8 mouse cellular contexts compared by ENCODE assay signal in the genomic region with DNA sequence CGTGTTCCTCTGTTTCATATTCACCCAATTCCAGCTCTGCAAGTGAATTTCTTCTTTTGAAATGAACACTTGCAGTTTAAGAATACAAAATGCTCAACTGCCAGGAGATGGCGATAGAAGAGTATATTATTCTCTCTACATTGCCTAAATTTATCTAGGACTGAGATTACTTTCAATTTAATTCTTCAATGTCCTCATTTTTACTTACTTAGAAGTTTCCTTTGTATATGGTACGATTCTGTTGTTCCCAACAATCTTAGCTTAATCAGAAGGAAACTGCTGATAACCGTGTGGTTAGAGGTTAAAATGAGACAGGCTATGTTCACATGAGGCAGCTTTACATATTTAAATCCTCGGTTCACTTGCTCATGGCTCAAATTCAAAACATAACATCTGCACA.
DNase-seq lines count a peak whose midpoint lies in the region; ATAC-seq and TF ChIP-seq lines count a peak whose summit lies in the region.

No protein-coding gene starts in this region.

- H3ac ChIP-seq in myocyte (ENCODE audit: control insufficient read depth, insufficient read length): no peak overlapping the region

- no peak for TF ChIP-seq POLR2A in myocyte (IDR thresholded peaks at IDR 0.05; ENCODE audit: insufficient read length, low read depth)

- peak; percentile 85 for ATAC-seq in frontal cortex, adult (ENCODE audit: low TSS enrichment)
- peak; percentile 42 for ATAC-seq in forebrain, embryonic 13.5 days
- ATAC-seq in activated CD4-positive, CD25-positive, alpha-beta regulatory T cell, adult 4 months: no peak

- intact Hi-C loops in left cerebral cortex, postnatal 25 days (cut with DNase I): loop anchor here (2.0 to 10.0 kb wide), 3 partner anchors 674 to 800 kb away; a partner anchor contains a TSS
- intact Hi-C loops in left cerebral cortex, postnatal 4 days (cut with DNase I): loop anchor here (5.0 kb wide), 1 partner anchor 397 kb away; a partner anchor contains a TSS

- H3K4me3 ChIP-seq in forebrain, embryonic 13.5 days: no peak overlapping the region
- H3K4me3 ChIP-seq in myocyte: no peak overlapping the region

- no peaks in the 10 kb centered on the region for H3K79me2 ChIP-seq in myocyte (ENCODE audit: control insufficient read depth, insufficient read depth)

- 0 out of 2 replicates have a peak, but pooled peaks cover 3% of the 10 kb centered on the region for H3K4me1 ChIP-seq in forebrain, embryonic 13.5 days

- no peak for DNase-seq in frontal cortex, postnatal 14 days (ENCODE audit: low spot score in 2 of 2)
- peak; percentile 18 to 75 for DNase-seq in left cerebral cortex, postnatal 25 days (ENCODE audit: low spot score in 2 of 2)
- DNase-seq in left cerebral cortex, postnatal 4 days: no peak
- DNase-seq in urinary bladder, adult 2 months (ENCODE audit: low spot score): no peak

- no peak overlapping the region for H3K27ac ChIP-seq in forebrain, embryonic 13.5 days

- H3K9me3 ChIP-seq in forebrain, embryonic 13.5 days (replicated peaks): no peaks in the 10 kb centered on the region

- no peaks in the 10 kb centered on the region for H3K27me3 ChIP-seq in forebrain, embryonic 13.5 days
- no peaks in the 10 kb centered on the region for H3K27me3 ChIP-seq in myocyte (ENCODE audit: control insufficient read depth, insufficient read depth, insufficient read length)

- H3K4me2 ChIP-seq in forebrain, embryonic 13.5 days: no peak overlapping the region
- peak overlapping the region; percentile 39 for H3K4me2 ChIP-seq in myocyte (ENCODE audit: low read depth)

- no peaks in the 10 kb centered on the region for H3K36me3 ChIP-seq in forebrain, embryonic 13.5 days (ENCODE audit: poor library complexity, severe bottlenecking)
- no peaks in the 10 kb centered on the region for H3K36me3 ChIP-seq in myocyte (ENCODE audit: control insufficient read depth, insufficient read depth)

- no peak overlapping the region for H3K9ac ChIP-seq in forebrain, embryonic 13.5 days

- WGBS in forebrain, embryonic 13.5 days: 49% methylated on average over 5 of the region's 5 CpGs

TF ChIP-seq in myocyte, 11 proteins besides CTCF, POLR2A, EP300 and RAD21:
- TF ChIP-seq SRF (IDR thresholded peaks at IDR 0.05; ENCODE audit: control insufficient read depth, insufficient read length, low read depth) (no peak), MYOD1 (IDR thresholded peaks at IDR 0.05; ENCODE audit: control insufficient read depth in 1 of 3, insufficient read length in 2 of 3, low read depth in 2 of 3) (no peak), TCF3 (IDR thresholded peaks at IDR 0.05; ENCODE audit: insufficient read length, low read depth) (no peak), CEBPB (IDR thresholded peaks at IDR 0.05; ENCODE audit: insufficient read depth, poor library complexity, severe bottlenecking) (no peak), E2F4 (IDR thresholded peaks at IDR 0.05; ENCODE audit: insufficient read depth) (no peak), REST (IDR thresholded peaks at IDR 0.05; ENCODE audit: insufficient read depth, insufficient read length) (no peak), USF1 (IDR thresholded peaks at IDR 0.05; ENCODE audit: low read depth) (no peak), TCF12 (IDR thresholded peaks at IDR 0.05; ENCODE audit: insufficient read depth, poor library complexity, severe bottlenecking) (no peak), MAX (IDR thresholded peaks at IDR 0.05; ENCODE audit: low read depth) (no peak), POLR2AphosphoS2 (IDR thresholded peaks at IDR 0.05; ENCODE audit: insufficient read length, low read depth) (no peak), MYOG (IDR thresholded peaks at IDR 0.05; ENCODE audit: control insufficient read depth in 1 of 3, insufficient read depth in 1 of 3, insufficient read length in 2 of 3, low read depth in 2 of 3) (no peak)

Comparison
In these comparisons a context has a peak if more than half of its experiments do, and no peak if none do; other contexts are left out.
1. DNase-seq: peak in left cerebral cortex, postnatal 25 days (2 of 2); none in frontal cortex, postnatal 14 days (0 of 2), left cerebral cortex, postnatal 4 days (single experiment) and urinary bladder, adult 2 months (single experiment).